Mouse (Mus musculus): Measurements from ENCODE around the gene Armh3. TPM values are rescaled to one million over a fixed set of nuclear protein-coding genes. Genes with fewer than 3 reads are reported as not detected.
A peak's percentile ranks its signal among the peaks of the same experiment; 100 is the strongest.

The Armh3 gene
- polyA plus RNA-seq, 3 experiments from 2014 or later = 8.0 to 10.9 (median 9.5) TPM

DNA sequence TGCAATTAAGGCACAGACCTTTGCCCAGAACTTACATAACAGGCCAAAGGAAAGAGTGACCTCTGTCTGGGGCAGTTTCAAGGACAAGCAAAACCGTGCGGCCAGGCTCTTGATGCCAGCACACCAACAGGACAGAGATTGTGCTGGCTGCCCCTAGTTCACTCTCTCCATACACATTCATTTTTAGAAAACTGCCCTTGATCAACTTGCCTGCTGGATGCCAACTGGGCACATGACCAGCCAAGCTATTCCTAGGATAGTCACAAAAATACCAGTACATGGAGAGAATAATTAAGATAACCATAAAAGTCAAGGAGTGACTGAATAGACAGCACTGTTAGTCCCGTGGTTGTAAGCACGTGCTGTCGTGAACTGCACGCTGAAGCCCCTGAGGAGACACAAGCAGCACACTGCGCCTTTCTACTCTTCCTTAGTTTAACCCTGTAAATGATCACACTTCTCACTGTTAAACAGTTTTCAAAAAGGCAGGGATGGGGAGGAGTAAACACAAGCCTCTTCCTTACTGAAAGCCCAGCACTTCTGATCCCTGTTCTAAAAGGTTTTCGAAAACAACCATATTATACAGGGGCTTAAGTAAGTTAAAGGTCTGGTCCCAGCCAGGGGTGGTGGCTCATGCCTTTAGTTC, 95.8 kb downstream of the Armh3 start:
- ATAC-seq = no peak

DNA sequence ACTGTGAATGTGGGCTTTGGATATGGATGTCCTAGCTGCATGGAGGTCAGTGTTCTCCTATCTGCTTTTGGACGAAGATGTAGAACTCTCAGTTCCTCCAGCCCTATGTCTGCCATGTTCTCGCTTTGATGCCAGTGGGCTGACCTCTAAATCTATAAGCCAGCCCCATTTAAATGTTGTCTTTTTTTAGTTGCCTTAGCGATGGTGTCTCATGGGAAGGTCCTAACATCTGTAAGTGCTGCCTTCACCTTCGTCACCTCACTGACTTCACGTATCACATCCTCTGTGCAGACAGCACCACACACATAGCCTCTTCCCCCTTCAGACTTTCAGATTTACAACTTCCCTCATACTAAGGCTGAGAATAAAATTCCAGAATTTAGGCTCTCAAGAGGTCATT, 97.5 kb downstream of the Armh3 start:
- ATAC-seq = no peak

DNA sequence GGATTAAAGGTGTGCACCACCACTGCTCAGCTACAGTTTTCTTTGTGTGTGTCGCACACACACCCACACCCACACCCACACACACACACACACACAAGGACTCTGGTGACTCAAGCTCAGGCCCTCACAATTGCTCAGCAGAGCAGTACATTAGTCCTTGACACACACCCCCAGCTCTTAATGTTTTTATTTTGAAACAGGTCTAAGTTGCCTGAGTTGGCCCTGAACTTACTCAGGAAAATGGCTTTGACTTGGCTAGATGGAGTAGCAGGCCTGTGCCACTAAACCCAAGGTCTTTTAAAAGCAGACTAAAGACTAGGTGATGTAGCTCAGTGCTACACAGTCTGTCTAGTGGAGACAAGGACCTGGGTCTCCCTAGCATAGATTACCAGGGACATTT, 102.6 kb downstream of the Armh3 start:
- ATAC-seq = no peak

DNA sequence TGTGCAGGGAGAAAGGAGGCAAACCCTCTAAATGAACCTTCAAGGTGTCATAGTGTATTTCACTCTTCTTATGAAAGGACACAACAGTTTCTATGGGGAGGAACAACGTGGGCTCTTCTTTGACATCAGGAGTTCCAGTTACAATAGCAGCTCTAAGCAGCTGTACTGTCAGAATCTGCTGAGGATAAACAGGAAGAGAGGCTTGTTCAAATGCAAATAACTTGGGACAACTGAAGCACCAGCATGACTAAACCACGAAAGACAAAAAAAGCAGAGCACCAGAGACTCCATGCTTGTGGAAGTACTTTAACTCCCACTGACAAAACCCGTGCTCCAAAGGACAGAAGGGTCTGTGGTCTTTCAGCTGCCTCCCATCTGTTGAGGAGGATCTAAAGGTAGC, 116.2 kb downstream of the Armh3 start:
- ATAC-seq = no peak

DNA sequence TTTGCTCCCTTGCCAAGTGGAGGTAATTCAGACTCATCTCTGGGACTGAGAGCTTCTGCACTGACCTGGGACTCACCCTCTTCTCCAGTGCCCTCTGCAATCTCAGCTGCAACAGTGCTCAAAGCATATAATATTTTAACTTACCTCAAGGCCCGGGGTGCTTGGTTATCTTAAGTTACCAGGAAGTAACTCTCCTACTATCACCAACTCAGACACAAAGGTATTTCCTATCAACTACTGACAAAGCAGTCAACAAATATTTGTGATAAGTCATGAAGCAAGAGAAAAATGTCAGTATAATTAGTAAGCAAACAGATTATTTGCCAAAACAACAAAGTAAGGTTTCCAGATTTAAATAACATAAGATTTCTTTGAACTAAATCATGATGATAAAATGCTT, 125.0 kb downstream of the Armh3 start:
- no peak for ATAC-seq

DNA sequence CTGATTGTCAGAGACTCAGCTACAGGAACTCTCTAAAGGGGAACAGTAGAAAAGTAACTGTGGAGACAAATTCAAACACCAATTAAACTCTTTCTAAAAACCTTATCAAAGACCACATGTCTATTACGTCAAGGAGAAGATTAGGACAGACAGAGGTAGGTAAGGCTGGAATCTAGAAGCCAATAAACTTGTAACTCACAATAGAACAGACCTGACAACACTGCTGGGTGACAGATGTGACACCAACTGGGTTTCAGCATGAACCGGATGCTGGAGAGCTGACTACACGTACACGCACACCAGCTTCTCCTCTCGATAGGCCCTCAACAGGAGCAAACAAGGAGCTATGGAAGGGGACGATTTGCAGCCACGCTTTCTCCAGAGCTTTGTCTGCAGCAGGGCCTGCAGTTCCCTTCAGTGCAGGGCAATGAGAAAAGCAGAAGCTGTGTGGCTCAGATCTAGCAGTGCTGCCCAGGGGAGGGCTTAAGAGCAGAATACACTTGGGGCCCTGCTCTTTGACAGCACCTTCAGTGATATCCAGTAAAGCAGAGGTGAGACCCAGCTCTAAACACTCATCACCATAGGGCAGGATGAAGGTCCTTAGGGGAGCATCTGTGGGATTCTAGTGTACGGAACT, 142.9 kb downstream of the Armh3 start:
- no peak for ATAC-seq

DNA sequence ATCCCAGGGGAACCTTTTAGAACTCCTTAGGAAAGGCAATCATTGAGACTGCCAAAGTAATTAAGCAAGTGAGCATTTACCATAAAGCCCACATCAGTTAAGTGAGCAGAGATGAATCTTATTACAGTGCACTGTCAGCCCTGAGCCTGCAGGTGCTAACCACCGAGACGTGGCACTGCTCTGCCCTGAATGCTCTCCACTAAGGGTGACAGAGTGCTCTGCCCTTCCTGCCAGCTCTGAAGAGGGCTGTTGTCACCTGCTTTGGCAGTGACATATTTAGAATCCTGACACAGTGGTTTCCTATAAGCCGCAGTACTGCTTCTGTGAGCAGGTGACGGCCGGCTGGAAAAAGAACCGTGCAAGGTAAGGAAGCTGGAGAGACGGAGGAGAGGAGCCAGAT, 143.8 kb downstream of the Armh3 start:
- ATAC-seq = no peak

DNA sequence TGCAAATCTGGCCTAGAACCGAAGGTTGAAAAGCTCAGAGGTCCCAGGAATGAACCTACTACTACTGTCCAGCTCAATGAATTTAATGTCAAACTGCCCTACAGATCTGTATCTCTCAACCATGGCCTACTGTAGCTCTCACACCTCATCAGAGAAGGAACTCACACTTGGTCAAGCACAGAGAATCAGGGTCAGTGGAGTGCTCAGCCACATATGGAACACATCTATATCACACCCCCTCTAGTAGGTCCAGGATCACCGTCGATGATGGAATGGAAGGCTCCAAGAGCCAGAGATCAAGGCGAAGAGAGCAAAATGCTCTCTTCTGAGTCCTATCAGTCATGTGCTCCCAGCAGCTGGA, 150.6 kb downstream of the Armh3 start:
- ATAC-seq = no peak

DNA sequence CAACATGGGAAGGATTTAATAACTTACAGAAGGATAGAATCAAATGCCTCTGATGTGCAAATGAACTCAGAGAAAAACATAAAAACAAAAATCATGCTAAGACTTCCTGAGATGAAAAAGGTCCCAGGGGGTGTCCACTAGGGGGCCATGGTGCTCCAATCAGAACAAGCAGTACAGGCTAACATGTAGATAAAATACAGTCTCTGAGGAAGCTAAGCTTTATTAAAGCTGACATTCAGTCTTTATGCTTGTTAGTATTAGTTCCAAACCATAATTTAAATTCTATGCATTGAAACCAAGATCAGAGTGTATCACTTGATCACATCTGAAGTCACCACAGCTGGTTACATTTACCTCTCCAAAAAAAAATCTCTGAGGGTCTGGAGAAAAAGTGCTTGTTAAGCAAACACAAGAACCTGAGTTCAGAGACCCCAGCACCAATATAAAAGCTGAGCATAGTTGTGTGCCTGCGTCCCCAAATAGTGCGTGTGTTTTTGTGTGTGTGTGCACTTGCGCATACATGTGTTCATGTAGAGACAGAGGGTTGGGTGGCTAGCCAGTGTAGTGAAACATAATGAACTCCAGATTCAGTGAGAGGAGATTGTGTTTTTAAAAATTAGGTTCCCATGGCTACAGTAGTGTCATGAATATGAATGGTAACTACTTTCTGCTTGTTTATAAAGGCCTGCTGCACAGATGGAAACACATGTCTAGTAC, 151.1 kb downstream of the Armh3 start:
- ATAC-seq = no peak

DNA sequence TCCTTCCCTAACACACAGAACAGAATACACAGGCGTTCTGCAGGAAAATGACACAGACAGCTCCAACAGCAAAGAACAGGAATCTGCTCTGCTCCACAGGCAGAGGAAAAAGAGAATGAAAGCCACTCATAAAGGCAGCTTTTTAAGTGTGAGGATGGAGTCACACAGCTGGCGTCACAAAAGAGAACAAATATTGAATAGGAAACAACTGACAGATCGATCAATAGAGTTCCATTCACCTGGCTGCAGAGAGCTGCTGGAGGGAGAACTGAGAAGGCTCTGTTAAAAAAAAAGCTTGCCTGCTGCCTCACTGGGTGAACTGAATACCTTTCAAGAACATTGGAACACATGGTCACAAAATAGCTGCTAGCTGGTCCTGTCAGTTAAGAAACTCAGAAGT, 154.1 kb downstream of the Armh3 start:
- ATAC-seq = no peak

DNA sequence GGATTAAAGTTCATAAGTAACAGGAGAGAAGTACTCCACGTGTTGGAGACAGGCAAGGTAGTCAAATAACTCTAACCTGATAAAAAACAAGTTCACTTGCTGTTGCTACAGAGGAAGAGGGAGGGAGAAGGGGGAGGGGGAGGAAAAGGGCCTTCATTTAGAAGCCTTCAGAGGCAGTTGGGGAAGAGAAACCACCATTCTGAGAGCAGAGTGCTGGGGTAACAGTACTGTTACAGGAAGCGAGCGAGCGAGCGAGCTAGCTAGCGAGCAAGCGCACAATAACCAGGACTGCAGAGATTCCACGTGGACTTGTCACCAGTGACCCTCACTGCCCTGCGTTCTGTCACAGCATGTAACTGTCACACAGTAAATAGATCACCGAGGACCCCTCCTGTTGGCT, 154.9 kb downstream of the Armh3 start:
- ATAC-seq = peak; percentile 91

DNA sequence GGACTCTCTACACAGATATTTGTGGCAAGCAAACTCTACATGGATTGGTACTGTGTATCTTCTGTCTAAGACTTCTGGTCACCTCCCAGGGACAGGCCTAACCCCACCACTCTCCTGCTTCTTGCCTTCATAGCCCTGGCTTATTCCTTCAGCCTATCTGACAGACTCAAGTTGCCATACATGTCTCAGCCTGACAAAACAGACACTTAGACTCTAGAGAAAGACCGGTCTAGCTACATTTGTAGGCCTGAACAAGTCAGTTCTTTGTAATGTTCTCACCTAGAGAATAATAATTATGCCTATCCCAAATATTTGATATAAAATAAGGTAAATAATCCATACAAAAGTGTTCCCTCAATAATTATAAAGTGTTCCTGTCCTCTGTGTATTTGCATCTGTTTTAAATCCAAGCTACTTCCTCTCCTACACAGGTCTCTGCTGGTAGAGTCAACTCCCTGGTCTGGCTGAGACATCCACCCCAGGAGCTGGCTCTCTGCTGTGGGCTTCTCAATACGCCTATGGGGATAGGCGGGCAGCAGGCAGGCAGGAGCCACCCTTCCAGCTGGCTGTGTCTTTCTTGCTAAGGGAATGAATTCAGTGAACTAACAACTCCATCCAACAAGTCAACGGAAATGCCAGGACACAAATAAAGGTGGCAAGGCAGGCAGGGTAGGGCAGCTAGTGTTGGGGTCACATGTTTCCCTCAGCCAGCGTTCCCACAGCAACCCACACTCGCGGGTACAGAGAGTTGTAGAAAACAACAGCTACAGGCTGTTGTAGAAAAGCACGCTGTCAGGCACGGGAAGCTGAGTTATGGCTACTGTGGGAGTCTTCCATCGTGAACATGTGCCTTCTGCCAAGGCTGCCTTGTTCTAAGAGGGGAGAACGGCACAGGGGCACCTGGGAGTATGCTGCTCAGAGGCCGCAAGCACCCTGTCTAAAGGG, 161.0 kb downstream of the Armh3 start:
- no peak for ATAC-seq

DNA sequence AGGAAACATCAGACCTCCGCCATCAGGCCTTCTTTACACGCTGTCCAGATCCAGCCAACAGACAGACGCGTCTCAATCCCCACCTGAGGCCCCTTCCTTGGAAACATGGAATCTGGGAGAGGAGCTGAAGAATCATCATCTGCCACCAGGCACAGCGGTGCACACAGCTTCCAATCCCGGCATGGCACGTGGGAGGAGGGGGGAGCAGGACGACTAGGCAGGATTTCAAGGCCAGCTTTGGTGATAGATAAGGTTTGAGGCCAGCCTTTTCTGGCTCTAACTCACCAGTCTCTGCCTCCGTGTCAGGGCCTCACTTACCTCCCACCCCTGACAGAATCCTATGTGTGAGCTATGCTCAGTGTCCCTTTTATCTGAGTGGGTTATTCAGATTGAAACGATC, 162.8 kb downstream of the Armh3 start:
- ATAC-seq = no peak

DNA sequence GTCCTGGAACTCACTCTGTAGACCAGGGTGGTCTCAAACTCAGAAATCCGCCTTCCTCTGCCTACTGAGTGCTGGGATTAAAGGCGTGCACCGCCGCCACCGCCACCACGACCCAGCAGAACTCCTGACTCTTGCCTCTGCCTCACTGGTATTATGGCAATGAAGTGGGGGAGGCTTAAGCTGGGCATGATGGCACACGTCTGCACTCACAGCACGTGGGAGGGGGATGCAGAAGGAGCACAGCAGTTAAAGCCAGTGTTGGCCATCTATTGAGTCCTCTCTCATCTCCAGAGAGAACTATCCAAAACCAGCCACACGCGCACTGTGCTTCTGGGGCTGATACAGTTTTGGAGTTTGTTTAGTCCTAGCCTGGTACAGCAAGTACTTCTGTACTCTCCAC, 164.6 kb downstream of the Armh3 start:
- ATAC-seq = no peak

DNA sequence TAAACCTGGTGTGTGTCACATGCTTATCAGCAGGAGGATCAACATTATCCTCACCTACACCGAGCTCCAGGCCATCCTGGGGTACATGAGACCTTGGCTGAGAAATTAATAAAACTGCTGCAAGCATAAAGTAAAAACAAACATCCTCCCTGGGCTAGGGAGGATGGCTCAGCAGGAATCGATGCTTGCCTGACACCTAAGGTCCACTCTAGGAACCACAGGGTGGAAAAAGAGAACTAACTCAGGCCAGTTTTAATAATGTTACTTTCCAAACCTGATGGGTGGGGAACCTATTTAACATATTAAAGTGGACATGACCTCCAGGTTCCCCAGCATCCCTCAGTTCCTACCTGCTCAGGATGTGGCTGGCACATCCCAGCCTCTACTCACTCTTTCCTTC, 167.6 kb downstream of the Armh3 start:
- ATAC-seq = no peak

DNA sequence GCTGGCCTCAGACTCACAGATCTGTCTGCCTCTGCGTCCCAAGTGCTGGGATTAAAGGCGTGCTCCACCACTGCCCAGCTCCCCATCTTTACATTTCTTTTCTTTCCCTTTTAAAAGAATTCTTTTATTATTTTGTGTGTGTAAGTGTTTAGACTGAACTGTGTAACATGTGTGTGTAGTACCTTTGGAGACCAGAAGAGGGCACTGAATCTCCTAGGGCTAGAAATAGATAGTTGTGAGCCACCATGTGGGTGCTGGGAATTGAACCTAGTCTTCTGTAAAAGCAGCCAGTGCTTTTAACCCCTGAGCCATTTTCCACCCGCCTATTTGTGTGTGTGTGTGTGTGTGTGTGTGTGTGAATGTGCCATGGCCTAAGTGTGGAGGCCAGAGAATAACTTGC, 170.6 kb downstream of the Armh3 start:
- ATAC-seq = no peak

DNA sequence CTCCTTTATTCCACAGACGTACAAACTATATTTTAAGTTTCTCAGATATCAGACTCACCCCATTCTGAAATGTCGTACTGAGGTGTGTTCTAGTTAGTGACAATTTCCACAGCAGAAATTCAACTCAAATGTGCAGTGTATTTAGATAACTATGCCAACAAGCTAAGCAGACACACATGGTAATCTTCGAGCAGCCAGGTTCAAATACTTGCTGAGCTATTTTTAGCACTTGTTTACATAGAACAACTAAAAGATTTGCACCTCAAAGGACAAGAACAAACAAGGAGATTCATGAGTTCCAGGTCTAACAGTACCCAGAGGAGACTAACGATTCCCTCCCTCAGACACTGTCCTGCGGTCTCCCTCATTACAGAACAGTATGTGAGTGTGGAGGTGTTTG, 171.2 kb downstream of the Armh3 start:
- no peak for ATAC-seq

DNA sequence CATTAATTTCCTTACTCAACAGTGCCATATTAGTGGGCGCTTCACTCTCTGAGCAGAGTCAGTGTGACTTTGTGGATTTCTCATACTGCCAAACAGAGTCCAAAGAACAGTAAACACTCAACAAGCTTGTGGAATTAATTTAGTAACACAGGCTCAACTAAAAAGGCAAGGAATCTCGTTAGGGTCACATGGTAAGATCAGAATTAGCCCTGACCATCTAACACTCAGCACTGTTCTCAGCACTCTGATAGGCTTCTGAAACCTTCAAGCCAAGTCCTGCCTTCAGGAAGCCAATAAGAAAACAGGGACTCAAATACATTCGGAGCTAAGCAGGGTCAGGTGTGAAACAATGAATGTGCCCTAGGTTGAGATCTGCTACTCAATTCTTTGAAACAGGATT, 172.1 kb downstream of the Armh3 start:
- no peak for ATAC-seq

DNA sequence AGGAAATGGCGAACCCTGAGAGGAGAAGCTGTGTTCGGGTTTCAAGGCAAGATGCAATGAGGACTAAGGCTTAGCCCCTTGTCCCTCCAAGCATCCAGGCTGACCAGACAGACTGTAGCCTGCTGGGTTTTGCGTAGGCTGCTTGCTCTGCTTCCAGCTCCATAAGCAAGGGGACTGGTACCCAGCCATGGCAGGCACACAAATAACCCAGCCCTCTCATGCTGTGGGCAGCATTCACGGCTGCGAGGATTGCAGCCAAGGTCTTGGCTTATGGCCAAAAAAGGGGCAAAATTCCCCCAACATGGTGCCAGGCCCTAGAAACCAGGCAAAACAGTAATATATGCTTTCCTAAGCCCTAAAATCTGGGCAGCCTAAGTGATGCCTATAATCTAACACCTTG, 176.5 kb downstream of the Armh3 start:
- no peak for ATAC-seq

DNA sequence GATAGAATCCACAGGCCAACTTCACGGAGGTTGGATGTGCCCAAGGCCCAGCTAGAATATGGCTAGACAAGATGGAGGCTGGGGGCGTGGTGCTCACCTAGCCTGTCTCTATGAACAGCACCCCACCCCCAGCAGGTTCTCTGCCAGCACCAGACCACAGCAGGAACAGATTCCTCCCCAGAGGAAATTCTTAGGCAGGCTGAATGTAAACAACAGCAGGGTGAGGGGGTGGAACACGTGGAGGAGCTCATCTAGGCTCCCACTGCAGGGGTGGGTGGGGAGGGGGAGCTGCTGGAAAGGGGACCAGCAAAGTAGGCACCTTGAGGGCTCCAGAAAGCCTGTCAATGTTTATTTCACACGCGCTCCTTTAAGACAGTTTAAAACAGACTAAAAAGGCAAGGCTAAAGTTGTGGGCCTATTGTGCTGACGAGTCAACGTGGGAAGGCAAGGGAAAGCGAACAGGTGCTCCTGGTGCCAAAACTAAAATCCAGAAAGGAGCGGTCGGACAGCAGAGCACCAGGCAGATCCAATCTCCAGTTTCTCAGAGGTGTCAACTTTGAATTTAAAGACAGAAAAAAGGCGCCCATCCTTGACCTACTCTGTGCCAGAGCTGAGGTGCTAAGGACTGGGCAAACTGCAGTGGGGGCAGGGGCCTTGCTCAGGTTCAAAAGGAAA, 180.3 kb downstream of the Armh3 start:
- ATAC-seq = no peak

DNA sequence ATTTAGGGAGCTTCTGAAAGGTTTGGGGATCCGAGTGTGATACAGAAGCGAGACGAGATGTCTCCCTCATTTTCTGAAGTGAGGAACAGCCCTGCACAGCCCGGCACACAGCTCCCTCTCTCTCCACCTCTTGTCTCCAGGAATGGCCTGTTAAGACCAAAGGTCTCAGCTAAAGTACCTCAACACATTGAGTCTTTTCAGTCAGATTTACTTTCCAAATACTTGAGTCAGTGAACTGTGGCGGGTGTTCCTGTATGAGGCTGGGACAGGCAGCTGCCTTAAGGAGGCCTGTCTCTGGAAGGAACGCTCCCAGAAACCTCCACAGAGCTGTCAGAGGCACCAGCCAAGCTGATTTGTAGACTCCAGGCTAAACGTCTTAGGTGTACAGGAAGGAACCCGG, 181.6 kb downstream of the Armh3 start:
- no peak for ATAC-seq

DNA sequence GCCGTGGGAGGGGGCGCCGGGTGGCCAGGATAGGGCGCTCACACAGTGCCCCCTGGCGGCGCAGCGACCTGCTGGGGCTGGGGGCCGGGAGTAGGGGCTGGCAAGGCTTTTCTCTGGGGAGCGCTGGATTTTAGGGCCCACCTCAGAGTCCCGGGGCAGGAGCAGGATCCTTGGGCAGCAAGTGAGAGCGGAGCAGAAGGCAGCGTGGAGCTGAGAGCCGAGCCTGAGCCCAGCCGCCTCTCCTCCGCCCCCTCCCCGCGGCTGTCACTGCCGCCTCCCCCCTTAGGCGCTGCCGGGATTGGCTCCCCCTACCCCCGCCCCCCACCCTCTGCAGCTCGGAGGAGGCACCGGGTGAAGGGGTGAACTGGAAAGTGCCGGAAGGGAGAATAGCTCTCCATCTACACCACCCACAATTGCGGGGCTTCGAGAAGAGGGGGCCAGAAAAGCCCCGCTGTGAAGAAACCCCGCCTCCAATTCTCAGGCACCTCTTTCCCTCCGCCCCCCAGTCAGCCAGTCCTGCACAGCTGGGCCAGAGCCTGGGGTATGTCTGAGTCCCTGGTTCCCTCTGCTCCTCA, 182.4 kb downstream of the Armh3 start, which contains the start of gene Kcnip2:
Kcnip2 (minus strand) TSS at position 231 of the 575 bp plus-strand sequence.
- ATAC-seq = no peak
